Mouse (Mus musculus): ENCODE results near the gene Prodh2.

- TF ChIP-seq CTCF (IDR thresholded peaks at IDR 0.05; ENCODE audit: borderline replicate concordance, insufficient read depth, low read depth, low read length) (no peak), POLR2A (IDR thresholded peaks at IDR 0.05; ENCODE audit: borderline replicate concordance, insufficient read depth, low read length) (peak; percentile 83)
Observed at GRCm38 (mm10) chr7:30559443-30559954, 66.1 kb downstream of the Prodh2 start, which contains the start of gene Lin37.

All from cerebellum, adult 2 months (tissue).